Mouse (Mus musculus): ENCODE measurements around the gene Mnt.

- TF ChIP-seq CTCF (IDR thresholded peaks at IDR 0.05; ENCODE audit: low read depth, low read length) (no peak), TAL1 (conservative IDR thresholded peaks at IDR 0.05; ENCODE audit: low read depth, low read length) (no peak), GATA1 (IDR thresholded peaks at IDR 0.05; ENCODE audit: borderline replicate concordance, low read length) (no peak), GATA2 (IDR thresholded peaks at IDR 0.05; ENCODE audit: borderline replicate concordance, low read depth, low read length) (no peak)
Measured at GRCm38 (mm10) chr11:74881979-74882378, 51.3 kb downstream of the Mnt start.

All from G1E (cell line).